ENCODE assay signal across 8 mouse cellular contexts in genomic region chr9:54181330-54181729, GRCm38 (mm10).
DNase-seq lines count a peak whose midpoint lies in the region; ATAC-seq and TF ChIP-seq lines count a peak whose summit lies in the region.

No protein-coding gene starts in this region.

- no peak for ATAC-seq in cerebellum, adult (ENCODE audit: insufficient number of reproducible peaks, low FRiP score, low TSS enrichment)
- no peak for ATAC-seq in lung, embryonic 14.5 days (ENCODE audit: insufficient read depth)
- ATAC-seq in megakaryocyte-erythroid progenitor cell, adult 5-6 weeks (replicated peaks; ENCODE audit: low FRiP score, low TSS enrichment, poor library complexity, severe bottlenecking): no peak

- no peak overlapping the region for H3K4me3 ChIP-seq in lung, embryonic 14.5 days (ENCODE audit: low read depth, low read length)
- H3K4me3 ChIP-seq in lung, adult 2 months (replicated peaks; ENCODE audit: extremely low read depth, low read depth, low read length): no peak overlapping the region

- no peaks in the 10 kb centered on the region for H3K27me3 ChIP-seq in lung, embryonic 14.5 days (ENCODE audit: insufficient read depth, low read length)

- H3K9me3 ChIP-seq in lung, embryonic 14.5 days (ENCODE audit: low read depth, low read length): no peaks in the 10 kb centered on the region

- H3K4me1 ChIP-seq in lung, embryonic 14.5 days (ENCODE audit: insufficient read depth): no peaks in the 10 kb centered on the region
- H3K4me1 ChIP-seq in lung, adult 2 months (ENCODE audit: control insufficient read depth, insufficient read depth, low read length): no peaks in the 10 kb centered on the region

- whole genome bisulfite sequencing in lung, embryonic 14.5 days: 17% methylated on average over 2 of the region's 2 CpGs
- 17% methylated on average over 2 of the region's 2 CpGs for WGBS in lung, adult 2 months

- no peak overlapping the region for H3K4me2 ChIP-seq in lung, embryonic 14.5 days

- peak; percentile 63 for TF ChIP-seq CTCF in lung, embryonic 14.5 days (IDR thresholded peaks at IDR 0.05; ENCODE audit: low read depth)
- TF ChIP-seq CTCF in lung, adult 2 months (IDR thresholded peaks at IDR 0.05; ENCODE audit: insufficient read depth, low read length): no peak

- no peak overlapping the region for H3K27ac ChIP-seq in lung, embryonic 14.5 days (ENCODE audit: low read depth)

- H3K36me3 ChIP-seq in lung, embryonic 14.5 days (ENCODE audit: insufficient read depth): no peaks in the 10 kb centered on the region

- no peak overlapping the region for H3K9ac ChIP-seq in lung, embryonic 14.5 days

- peak; percentile 6 for DNase-seq in cerebellum, adult 11 months
- peak; percentile 82 for DNase-seq in lung, embryonic 14.5 days
- no peak for DNase-seq in lung, adult 2 months
- DNase-seq in cerebellum, adult 9-11 months: peak; percentile 7
- DNase-seq in induced T-regulatory cell, adult 2 months (ENCODE audit: low read depth): peak; percentile 8
- DNase-seq in mesoderm, embryonic 11.5 days (ENCODE audit: low read depth, low spot score): peak; percentile 73

- TF ChIP-seq POLR2A in lung, adult 2 months (IDR thresholded peaks at IDR 0.05; ENCODE audit: borderline replicate concordance, extremely low read depth, low read depth, low read length): no peak
